Mouse (Mus musculus) testis, adult 2 months (tissue): Measurements from ENCODE around the gene Galnt6.

ENCODE experiments used
- CTCF ChIP-seq: fragments of 200-500 bp; IDR thresholded peaks from 2 replicates; pipeline ENCODE4 v1.5.1; 2012; ENCODE audit warnings: low read depth, mild to moderate bottlenecking, inconsistent platforms, low read length, moderate library complexity; ENCODE audit not compliant: control insufficient read depth, insufficient read depth, insufficient replicate concordance
- POLR2A ChIP-seq: fragments of 200-500 bp; IDR thresholded peaks from 2 replicates; pipeline ENCODE4 v1.6.1; 2012; ENCODE audit warnings: low read depth, mild to moderate bottlenecking, inconsistent platforms, low read length, moderate library complexity; ENCODE audit not compliant: control insufficient read depth

- TF ChIP-seq POLR2A (no peak), CTCF (no peak)
Observed at GRCm38 (mm10) chr15:100701108-100701507, 28.1 kb downstream of the Galnt6 start.
